Mouse (Mus musculus): ENCODE results near the gene Zfp600. TPM values are rescaled to one million over a fixed set of nuclear protein-coding genes. Genes with fewer than 3 reads are reported as not detected.
"Not testable (repeated sequence)": the region's sequence is repeated elsewhere in the genome, so short reads cannot be mapped to it uniquely, and the experiment has no call there.

The Zfp600 gene
- not detected in 2 replicates for polyA plus RNA-seq (2015; fragmentation: Nextera tagmentation; extraction: Ambion mirVana)

GRCm38 (mm10) chr4:146156524-146156923 is at the start of gene Zfp600:
Gene Zfp600, plus strand, starts transcription at chr4:146156824.
- H3K4me2 ChIP-seq (ENCODE audit: low read depth, low read length); H3K9me3 ChIP-seq (ENCODE audit: control insufficient read depth, low read length); H3K9ac ChIP-seq (ENCODE audit: low read depth, low read length); H3K27ac ChIP-seq (ENCODE audit: low read length); H3K27me3 ChIP-seq (replicated peaks; ENCODE audit: control insufficient read depth, insufficient read depth, low read length); H3K4me1 ChIP-seq (ENCODE audit: control insufficient read depth, insufficient read depth, low read length); H3K36me3 ChIP-seq (ENCODE audit: control insufficient read depth, insufficient read depth, low read length); ATAC-seq; H3K4me3 ChIP-seq (ENCODE audit: low read length): not testable (repeated sequence)
- WGBS = no CpG with 5 or more reads among the region's 6 CpGs

GRCm38 (mm10) chr4:146162893-146163292 is 6.3 kb downstream of the Zfp600 start:
- not testable (repeated sequence) for H3K27ac ChIP-seq (ENCODE audit: low read length); H3K4me2 ChIP-seq (ENCODE audit: low read depth, low read length); H3K36me3 ChIP-seq (ENCODE audit: control insufficient read depth, insufficient read depth, low read length); H3K9me3 ChIP-seq (ENCODE audit: control insufficient read depth, low read length); H3K4me3 ChIP-seq (ENCODE audit: low read length); H3K27me3 ChIP-seq (replicated peaks; ENCODE audit: control insufficient read depth, insufficient read depth, low read length); ATAC-seq; H3K4me1 ChIP-seq (ENCODE audit: control insufficient read depth, insufficient read depth, low read length); H3K9ac ChIP-seq (ENCODE audit: low read depth, low read length)
- WGBS = 81% methylated on average over 3 of the region's 4 CpGs

GRCm38 (mm10) chr4:146167202-146167832 is 10.7 kb downstream of the Zfp600 start:
- not testable (repeated sequence) for H3K9me3 ChIP-seq (ENCODE audit: control insufficient read depth, low read length); ATAC-seq; H3K4me1 ChIP-seq (ENCODE audit: control insufficient read depth, insufficient read depth, low read length); H3K27ac ChIP-seq (ENCODE audit: low read length); H3K4me3 ChIP-seq (ENCODE audit: low read length); H3K27me3 ChIP-seq (replicated peaks; ENCODE audit: control insufficient read depth, insufficient read depth, low read length); H3K4me2 ChIP-seq (ENCODE audit: low read depth, low read length); H3K36me3 ChIP-seq (ENCODE audit: control insufficient read depth, insufficient read depth, low read length); H3K9ac ChIP-seq (ENCODE audit: low read depth, low read length)
- 76% methylated on average over 3 of the region's 3 CpGs for WGBS

GRCm38 (mm10) chr4:146167879-146168532 is 11.4 kb downstream of the Zfp600 start:
- H3K27me3 ChIP-seq (replicated peaks; ENCODE audit: control insufficient read depth, insufficient read depth, low read length); H3K9ac ChIP-seq (ENCODE audit: low read depth, low read length); H3K36me3 ChIP-seq (ENCODE audit: control insufficient read depth, insufficient read depth, low read length); H3K9me3 ChIP-seq (ENCODE audit: control insufficient read depth, low read length); H3K4me3 ChIP-seq (ENCODE audit: low read length); H3K4me1 ChIP-seq (ENCODE audit: control insufficient read depth, insufficient read depth, low read length); H3K27ac ChIP-seq (ENCODE audit: low read length); H3K4me2 ChIP-seq (ENCODE audit: low read depth, low read length): not testable (repeated sequence)
- 79% methylated on average over 10 of the region's 10 CpGs for WGBS
- peak; percentile 31; the same call in 1 of the 2 replicates for ATAC-seq

- H3K27ac ChIP-seq (ENCODE audit: low read length); H3K27me3 ChIP-seq (replicated peaks; ENCODE audit: control insufficient read depth, insufficient read depth, low read length): not testable (repeated sequence)
- WGBS = no CpG with 5 or more reads among the region's 2 CpGs
Measured at GRCm38 (mm10) chr4:146168730-146169215, 12.1 kb downstream of the Zfp600 start.

GRCm38 (mm10) chr4:146173378-146174226 is 17.0 kb downstream of the Zfp600 start:
- WGBS = 55% methylated on average over 3 of the region's 4 CpGs
- ATAC-seq = peak; percentile 42; the same call in 1 of the 2 replicates
- H3K4me1 ChIP-seq (ENCODE audit: control insufficient read depth, insufficient read depth, low read length); H3K27me3 ChIP-seq (replicated peaks; ENCODE audit: control insufficient read depth, insufficient read depth, low read length); H3K36me3 ChIP-seq (ENCODE audit: control insufficient read depth, insufficient read depth, low read length); H3K9ac ChIP-seq (ENCODE audit: low read depth, low read length); H3K4me2 ChIP-seq (ENCODE audit: low read depth, low read length); H3K27ac ChIP-seq (ENCODE audit: low read length); H3K4me3 ChIP-seq (ENCODE audit: low read length); H3K9me3 ChIP-seq (ENCODE audit: control insufficient read depth, low read length): not testable (repeated sequence)

More at GRCm38 (mm10) chr4:146168730-146169215, 12.1 kb downstream of the Zfp600 start:
- not testable (repeated sequence) for H3K9ac ChIP-seq (ENCODE audit: low read depth, low read length); H3K4me3 ChIP-seq (ENCODE audit: low read length); H3K4me2 ChIP-seq (ENCODE audit: low read depth, low read length); H3K9me3 ChIP-seq (ENCODE audit: control insufficient read depth, low read length); H3K36me3 ChIP-seq (ENCODE audit: control insufficient read depth, insufficient read depth, low read length); H3K4me1 ChIP-seq (ENCODE audit: control insufficient read depth, insufficient read depth, low read length)
- ATAC-seq = peak; percentile 73; the same call in 1 of the 2 replicates

GRCm38 (mm10) chr4:146204357-146204756 is 47.7 kb downstream of the Zfp600 start:
- not testable (repeated sequence) for H3K27me3 ChIP-seq (replicated peaks; ENCODE audit: control insufficient read depth, insufficient read depth, low read length); H3K9me3 ChIP-seq (ENCODE audit: control insufficient read depth, low read length); H3K36me3 ChIP-seq (ENCODE audit: control insufficient read depth, insufficient read depth, low read length); H3K27ac ChIP-seq (ENCODE audit: low read length); H3K9ac ChIP-seq (ENCODE audit: low read depth, low read length); H3K4me2 ChIP-seq (ENCODE audit: low read depth, low read length); H3K4me1 ChIP-seq (ENCODE audit: control insufficient read depth, insufficient read depth, low read length); H3K4me3 ChIP-seq (ENCODE audit: low read length); ATAC-seq
- WGBS = 91% methylated on average over 2 of the region's 2 CpGs

GRCm38 (mm10) chr4:146239252-146240244 is 82.9 kb downstream of the Zfp600 start:
- not testable (repeated sequence) for H3K4me1 ChIP-seq (ENCODE audit: control insufficient read depth, insufficient read depth, low read length); H3K4me3 ChIP-seq (ENCODE audit: low read length); H3K36me3 ChIP-seq (ENCODE audit: control insufficient read depth, insufficient read depth, low read length); H3K9me3 ChIP-seq (ENCODE audit: control insufficient read depth, low read length); H3K27me3 ChIP-seq (replicated peaks; ENCODE audit: control insufficient read depth, insufficient read depth, low read length); H3K4me2 ChIP-seq (ENCODE audit: low read depth, low read length); H3K27ac ChIP-seq (ENCODE audit: low read length); H3K9ac ChIP-seq (ENCODE audit: low read depth, low read length)
- WGBS = 4% methylated on average over 10 of the region's 113 CpGs
- peak; percentile 97 for ATAC-seq
